Mouse (Mus musculus) ES-Bruce4 (cell line): ENCODE measurements around the gene Ryr3. TPM values are rescaled to one million over a fixed set of nuclear protein-coding genes. Genes with fewer than 3 reads are reported as not detected.
"Not testable (repeated sequence)": the region's sequence is repeated elsewhere in the genome, so short reads cannot be mapped to it uniquely, and the experiment has no call there.

ENCODE experiments used
- H3K27ac ChIP-seq: 2 replicates; pipeline ENCODE4 v1.5.1; 2012; ENCODE audit warnings: low read length, inconsistent platforms; ENCODE audit not compliant: insufficient read depth
- H3K27me3 ChIP-seq: 2 replicates; pipeline ENCODE4 v1.6.1; 2012; ENCODE audit warnings: mild to moderate bottlenecking, low read length, inconsistent platforms; ENCODE audit not compliant: control insufficient read depth, poor library complexity, insufficient read depth, severe bottlenecking
- H3K36me3 ChIP-seq: 2 replicates; pipeline ENCODE4 v1.6.1; 2012; ENCODE audit warnings: inconsistent platforms, mild to moderate bottlenecking, low read length, moderate library complexity; ENCODE audit not compliant: control insufficient read depth, poor library complexity, insufficient read depth, severe bottlenecking
- H3K4me1 ChIP-seq: one replicate; pipeline ENCODE4 v1.8.1; 2011; ENCODE audit warnings: low read length; ENCODE audit not compliant: control insufficient read depth, insufficient read depth
- H3K4me3 ChIP-seq: 2 replicates; pipeline ENCODE4 v1.5.1; 2011; ENCODE audit warnings: low read depth, mild to moderate bottlenecking, low read length
- H3K9ac ChIP-seq: 2 replicates; pipeline ENCODE4 v1.6.1; 2012; ENCODE audit warnings: low read depth, mild to moderate bottlenecking, inconsistent platforms; ENCODE audit not compliant: poor library complexity, severe bottlenecking
- H3K9me3 ChIP-seq: replicated peaks from 2 replicates; pipeline ENCODE4 v1.6.1; 2012; ENCODE audit warnings: mild to moderate bottlenecking, low read length, inconsistent platforms; ENCODE audit not compliant: control insufficient read depth, poor library complexity, insufficient read depth, severe bottlenecking
- CTCF ChIP-seq: IDR thresholded peaks from one replicate; pipeline ENCODE4 v1.8.1; 2011; ENCODE audit warnings: low read depth, low read length
- EP300 ChIP-seq: IDR thresholded peaks from 2 replicates; pipeline ENCODE4 v1.6.1; 2011; ENCODE audit warnings: low read depth, low read length; ENCODE audit not compliant: insufficient read depth
- POLR2A ChIP-seq: IDR thresholded peaks from one replicate; pipeline ENCODE4 v1.8.1; 2011; ENCODE audit warnings: low read length; ENCODE audit not compliant: insufficient read depth
- polyA plus RNA-seq: library from polyadenylated mRNA; stranded (reverse); fragments of >200 nt; gene quantifications from 2 replicates; pipeline ENCODE4 v1.2.4, GENCODE M21; 2011; ENCODE audit warnings: low read depth; ENCODE audit not compliant: missing spikeins, insufficient read depth, insufficient read length

Ryr3 gene
- polyA plus RNA-seq, 1 experiment, result 0.06 TPM

DNA sequence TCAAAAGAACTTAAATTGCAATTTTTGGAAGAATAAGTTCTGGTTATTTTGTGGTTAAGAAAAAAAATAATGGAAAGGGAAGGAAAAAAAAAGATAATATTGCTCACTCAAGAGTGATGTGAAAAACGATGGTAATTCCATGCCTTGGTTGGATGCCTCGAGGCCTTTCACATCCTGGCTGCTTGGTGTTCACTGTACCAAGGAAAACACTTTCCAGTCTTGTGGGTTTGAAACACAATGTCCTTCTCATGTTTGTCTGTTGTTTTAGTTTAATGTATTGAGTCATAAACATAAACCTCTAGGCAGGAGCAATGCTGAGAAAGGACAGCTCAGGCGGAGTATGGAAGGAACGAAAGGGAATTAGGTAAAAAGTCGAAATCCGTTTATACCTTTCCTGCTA is 122.8 kb downstream of the Ryr3 start:
- no peaks in the 10 kb centered on the region for H3K27me3 ChIP-seq
- H3K4me3 ChIP-seq, result no peak overlapping the region
- TF ChIP-seq POLR2A (no peak), EP300 (no peak), CTCF (no peak)
- H3K4me1 ChIP-seq, result no peaks in the 10 kb centered on the region
- H3K9ac ChIP-seq, result no peak overlapping the region
- no peaks in the 10 kb centered on the region for H3K36me3 ChIP-seq
- H3K27ac ChIP-seq, result no peak overlapping the region
- H3K9me3 ChIP-seq, result no peaks in the 10 kb centered on the region

DNA sequence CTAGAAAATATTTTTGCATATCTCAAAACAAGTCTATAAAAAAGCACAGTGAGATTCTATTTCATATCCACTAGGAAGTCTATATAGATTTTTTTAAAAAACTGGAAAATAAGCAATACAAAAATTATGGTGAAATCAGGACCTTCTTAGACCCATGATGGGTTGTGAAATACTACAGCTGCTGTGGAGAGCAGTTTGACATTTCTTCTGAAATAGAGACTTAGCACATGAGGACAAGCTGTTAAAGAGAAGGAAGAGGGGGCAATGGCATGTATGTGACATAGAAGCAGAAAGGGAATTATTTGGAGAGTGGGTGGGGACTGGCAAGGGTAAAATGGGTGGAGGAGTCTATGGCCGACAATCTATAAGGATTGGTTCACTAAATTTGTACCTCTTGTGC is 124.1 kb downstream of the Ryr3 start:
- H3K4me3 ChIP-seq, result no peak overlapping the region
- no peak overlapping the region for H3K9ac ChIP-seq
- no peaks in the 10 kb centered on the region for H3K36me3 ChIP-seq
- H3K27me3 ChIP-seq, result no peaks in the 10 kb centered on the region
- no peaks in the 10 kb centered on the region for H3K4me1 ChIP-seq
- no peak for TF ChIP-seq EP300
- no peak for TF ChIP-seq CTCF
- no peak for TF ChIP-seq POLR2A
- H3K9me3 ChIP-seq, result no peaks in the 10 kb centered on the region
- H3K27ac ChIP-seq, result no peak overlapping the region

DNA sequence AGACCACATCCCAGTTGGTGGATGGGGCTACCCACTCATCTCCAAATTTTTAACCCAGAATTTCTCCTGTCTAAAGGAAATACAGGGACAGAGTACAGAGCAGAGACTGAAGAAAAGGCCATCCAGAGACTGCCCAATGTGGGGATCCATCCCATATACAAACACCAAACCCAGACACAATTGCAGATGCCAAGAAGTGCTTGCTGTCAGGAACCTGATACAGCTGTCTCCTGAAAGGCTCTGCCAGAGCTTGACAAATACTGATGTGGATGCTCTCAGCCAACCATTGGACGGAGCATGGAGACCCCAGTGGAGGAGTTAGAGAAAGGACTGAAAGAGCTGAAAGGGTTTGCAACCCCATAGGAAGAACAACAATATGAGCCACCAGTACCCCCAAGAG is 125.6 kb downstream of the Ryr3 start:
- not testable (repeated sequence) for H3K27ac ChIP-seq, H3K27me3 ChIP-seq, H3K4me3 ChIP-seq, H3K9me3 ChIP-seq, H3K9ac ChIP-seq, H3K36me3 ChIP-seq, H3K4me1 ChIP-seq

DNA sequence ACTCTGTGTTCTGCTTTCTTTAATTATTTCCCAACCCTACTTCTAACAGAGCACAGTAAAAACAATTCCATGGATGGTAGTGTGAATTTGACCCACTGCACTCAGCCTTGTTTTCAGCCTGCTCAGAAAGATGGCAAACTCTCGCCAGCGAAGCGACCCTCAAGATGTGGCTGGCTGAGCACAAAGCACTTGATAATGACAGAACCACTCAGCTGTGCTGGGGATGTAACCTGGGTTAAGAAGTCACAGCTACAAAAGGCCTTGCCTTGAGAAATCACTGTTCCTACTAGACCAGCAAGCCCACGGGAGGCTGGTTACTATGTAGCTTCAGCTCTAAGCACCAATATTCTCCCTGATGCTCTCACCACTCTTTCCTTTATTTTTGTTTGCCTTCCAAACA is 140.5 kb downstream of the Ryr3 start:
- no peak overlapping the region for H3K27ac ChIP-seq
- H3K4me3 ChIP-seq, result no peak overlapping the region
- H3K4me1 ChIP-seq, result no peaks in the 10 kb centered on the region
- no peaks in the 10 kb centered on the region for H3K36me3 ChIP-seq
- H3K9ac ChIP-seq, result no peak overlapping the region
- no peaks in the 10 kb centered on the region for H3K9me3 ChIP-seq
- no peak for TF ChIP-seq CTCF
- TF ChIP-seq EP300, result no peak
- TF ChIP-seq POLR2A, result no peak
- H3K27me3 ChIP-seq, result no peaks in the 10 kb centered on the region

DNA sequence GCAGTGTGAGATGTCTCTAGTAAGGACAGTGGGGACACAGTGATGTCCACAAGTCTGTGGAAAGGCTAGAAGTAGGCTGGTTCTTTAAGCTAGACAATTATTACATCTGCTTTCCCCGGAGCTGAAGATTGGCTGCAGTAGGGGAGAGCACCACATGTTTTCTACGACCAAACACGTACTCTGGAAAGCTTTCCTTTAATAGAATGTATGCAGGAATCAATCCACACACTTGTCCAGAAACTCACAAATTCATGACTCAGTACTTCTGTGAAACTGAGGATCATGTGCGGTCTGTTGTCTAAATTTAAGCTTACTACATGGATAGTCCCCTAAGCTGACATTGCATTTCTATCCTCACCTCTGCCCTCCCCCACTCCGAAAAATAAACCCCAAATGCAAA is 157.5 kb downstream of the Ryr3 start:
- Histone ChIP-seq H3K4me3 (no peak overlapping the region), H3K36me3 (no peaks in the 10 kb centered on the region), H3K27me3 (no peaks in the 10 kb centered on the region), H3K4me1 (no peaks in the 10 kb centered on the region), H3K9me3 (no peaks in the 10 kb centered on the region), H3K27ac (no peak overlapping the region), H3K9ac (no peak overlapping the region)
- no peak for TF ChIP-seq POLR2A
- no peak for TF ChIP-seq EP300
- no peak for TF ChIP-seq CTCF

DNA sequence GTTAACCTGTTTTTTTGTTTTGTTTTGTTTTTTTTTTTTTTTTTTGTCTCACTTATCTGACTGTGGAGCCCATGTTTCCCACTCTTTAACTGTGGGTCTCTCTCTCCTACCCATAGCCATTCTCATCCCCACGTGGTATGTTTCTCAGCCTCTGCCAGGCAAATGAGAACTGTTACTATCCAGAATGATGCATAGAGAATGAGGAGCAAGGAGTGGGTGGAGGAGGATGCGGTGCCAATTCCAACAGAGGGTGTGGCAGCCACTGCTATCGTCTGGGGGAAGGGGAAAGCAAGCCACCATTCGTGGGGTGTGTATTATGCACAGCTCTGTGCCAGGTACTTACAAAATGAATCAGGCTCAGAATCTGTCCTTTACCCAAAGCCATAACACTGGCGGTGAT is 158.0 kb downstream of the Ryr3 start:
- Histone ChIP-seq H3K27ac (no peak overlapping the region), H3K4me3 (no peak overlapping the region), H3K9ac (no peak overlapping the region), H3K27me3 (no peaks in the 10 kb centered on the region), H3K36me3 (no peaks in the 10 kb centered on the region), H3K4me1 (no peaks in the 10 kb centered on the region), H3K9me3 (no peaks in the 10 kb centered on the region)
- no peak for TF ChIP-seq CTCF
- no peak for TF ChIP-seq POLR2A
- TF ChIP-seq EP300, result no peak
